Mouse (Mus musculus) CH12.LX (cell line): ENCODE measurements around the gene Fgfr1op. TPM values are rescaled to one million over a fixed set of nuclear protein-coding genes. Genes with fewer than 3 reads are reported as not detected.
"Not testable (repeated sequence)": the region's sequence is repeated elsewhere in the genome, so short reads cannot be mapped to it uniquely, and the experiment has no call there.

Source experiments
- DNase-seq: peaks from one replicate; pipeline ENCODE4 v3.0.0-alpha.2; 2013; ENCODE audit errors: extremely low read depth
- H3K27ac ChIP-seq: 2 replicates; pipeline ENCODE4 v1.5.1; 2012; ENCODE audit warnings: low read depth, mild to moderate bottlenecking, control low read depth, moderate library complexity; ENCODE audit not compliant: insufficient read depth
- H3K27me3 ChIP-seq: replicated peaks from 2 replicates; pipeline ENCODE3; 2012; ENCODE audit warnings: inconsistent platforms
- H3K36me3 ChIP-seq, 2 experiments: replicated peaks in 1 of 2; 2 replicates each; pipeline versions ENCODE3 to v1.6.1; 2012; ENCODE audit warnings: inconsistent platforms in 1 of 2, low read length in 1 of 2, mild to moderate bottlenecking in 1 of 2, mixed read lengths in 1 of 2, moderate library complexity in 1 of 2; ENCODE audit not compliant: control insufficient read depth in 1 of 2, insufficient read depth in 1 of 2
- H3K4me1 ChIP-seq, 2 experiments: 2 replicates each; pipeline ENCODE4 v1.6.1; 2012; ENCODE audit warnings: inconsistent platforms in 1 of 2, moderate library complexity in 1 of 2; ENCODE audit not compliant: insufficient read depth in 2 of 2, control insufficient read depth in 1 of 2
- H3K4me2 ChIP-seq: 2 replicates; pipeline ENCODE4 v1.6.1; 2012; ENCODE audit warnings: low read depth, mild to moderate bottlenecking, control low read depth; ENCODE audit not compliant: poor library complexity, insufficient read depth, severe bottlenecking
- H3K4me3 ChIP-seq, 3 experiments: fragments of 150-350 bp in 1 of 3; sonication (generic) in 1 of 3; replicated peaks in 1 of 3; 2 replicates each; pipeline versions ENCODE3 to v1.5.1; 2011 to 2012; ENCODE audit warnings: low read depth in 2 of 3, low read length in 2 of 3, mild to moderate bottlenecking in 2 of 3, moderate library complexity in 2 of 3, control low read depth in 1 of 3, improper control_type of control experiment in 1 of 3, inconsistent platforms in 1 of 3, mixed read lengths in 1 of 3; ENCODE audit not compliant: poor library complexity in 1 of 3
- H3K79me2 ChIP-seq: replicated peaks from 2 replicates; pipeline ENCODE4 v1.6.1; 2012; ENCODE audit warnings: mild to moderate bottlenecking, moderate library complexity; ENCODE audit not compliant: control insufficient read depth, poor library complexity, insufficient read depth, severe bottlenecking; ENCODE audit errors: extremely low read depth
- H3K9ac ChIP-seq: 2 replicates; pipeline ENCODE4 v1.6.1; 2012; ENCODE audit warnings: low read depth, mild to moderate bottlenecking, control low read depth, moderate library complexity; ENCODE audit not compliant: insufficient read depth
- H3K9me3 ChIP-seq: replicated peaks from 2 replicates; pipeline ENCODE3; 2012; ENCODE audit warnings: low read length, inconsistent platforms, mixed read lengths
- POLR2A ChIP-seq: IDR thresholded peaks from 2 replicates; pipeline ENCODE4 v1.6.1; 2011; ENCODE audit warnings: low read depth, mild to moderate bottlenecking, improper control_type of control experiment, low read length
- TCF12 ChIP-seq: IDR thresholded peaks from 2 replicates; pipeline ENCODE4 v1.6.1; 2014; ENCODE audit warnings: low read depth, mild to moderate bottlenecking, inconsistent platforms, low read length, improper control_type of control experiment
- dilution Hi-C: fragments of 300-500 bp; cut with MboI; formaldehyde crosslinking; loops from 2 replicates; pipeline ENCODE4 v1.14.3; 2020; ENCODE audit warnings: low sequenced_read_pairs; ENCODE audit not compliant: extremely low pct_unique_long_range_greater_than_20kb, extremely low pct_ligation_motif_present
- in situ Hi-C: fragments of 300-500 bp; cut with MboI; formaldehyde crosslinking; loops from 3 replicates; pipeline ENCODE4 v1.14.3; 2019; ENCODE audit warnings: low sequenced_read_pairs, low pct_ligation_motif_present, low pct_unique_long_range_greater_than_20kb, mixed read lengths
- polyA plus RNA-seq: library from polyadenylated mRNA; unstranded; fragments of >175 nt; gene quantifications from 2 replicates; pipeline ENCODE4 v1.2.1, GENCODE M21; 2012; ENCODE audit warnings: low read depth; ENCODE audit not compliant: insufficient read length
- total RNA-seq, 2 experiments: library from RNA; depleted of rRNA; stranded (reverse); fragments of 300-350 nt in 1 of 2; fragments of >200 nt in 1 of 2; gene quantifications; 2 replicates each; pipeline ENCODE4 v1.2.3; 2012 to 2014

The Fgfr1op gene
- total and polyA plus RNA-seq, 3 experiments, result 29.8 to 56.3 (median 46.9) TPM

DNA sequence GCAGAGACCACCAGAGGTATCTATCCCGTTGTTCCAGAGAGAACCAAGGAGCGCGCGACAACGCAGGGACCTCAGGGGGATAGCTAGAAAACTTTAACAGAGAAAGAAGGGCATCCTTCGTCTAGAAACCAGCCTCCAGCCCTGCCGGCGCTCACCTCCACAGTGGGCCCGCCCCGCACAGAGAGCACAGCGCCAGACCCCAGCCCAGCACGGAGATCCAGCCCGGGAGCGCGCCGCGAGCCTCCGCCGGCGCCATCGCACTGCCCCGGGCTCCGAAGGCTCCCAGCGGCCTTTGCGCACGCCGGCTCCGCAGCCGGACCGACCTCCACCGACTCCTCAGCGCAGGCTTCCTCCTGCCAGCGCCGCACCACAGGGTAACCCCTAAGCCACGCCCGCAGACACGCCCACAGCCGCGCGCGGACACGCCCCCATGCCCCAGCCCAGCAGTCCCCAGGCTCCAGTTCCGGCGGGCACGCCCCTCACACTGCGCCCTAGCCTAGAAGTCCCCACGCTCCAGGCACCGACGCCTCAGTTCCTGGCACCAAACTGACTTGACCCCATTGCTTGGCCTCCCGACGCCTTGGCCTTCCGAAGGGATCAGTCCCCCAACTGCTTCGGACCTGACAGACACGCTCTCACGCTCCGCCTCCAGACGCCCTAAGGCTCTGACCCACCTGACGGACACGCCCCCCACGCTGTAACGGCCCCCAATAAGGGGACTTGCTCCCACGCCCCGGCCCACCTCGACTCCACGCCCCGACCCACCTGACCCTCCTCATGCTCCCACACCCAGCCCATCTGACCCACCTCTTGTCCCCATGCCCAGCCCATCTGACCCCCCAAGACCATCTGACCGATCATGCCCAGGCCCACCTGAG, 17.6 kb upstream of the Fgfr1op start, which contains the start of the genes Gm49673 and Rnaset2a:
Gene Gm49673 (minus strand): TSS at position 350 of the 878 bp plus-strand sequence.
Gene Rnaset2a (minus strand): TSS at position 659 of the 878 bp plus-strand sequence.
- H3K27me3 ChIP-seq, H3K27ac ChIP-seq, in situ Hi-C loops, H3K36me3 ChIP-seq, H3K4me1 ChIP-seq, dilution Hi-C loops, H3K79me2 ChIP-seq, DNase-seq, H3K9me3 ChIP-seq: not testable (repeated sequence)
- TF ChIP-seq TCF12, result peak; percentile 23; the same call in 1 of the 2 replicates
- peak; percentile 55; the same call in 1 of the 2 replicates for TF ChIP-seq POLR2A
- Histone ChIP-seq H3K9ac (peak within 1 kb of the TSS; percentile 96), H3K4me2 (peak within 1 kb of the TSS; percentile 82), H3K4me3 (peak within 1 kb of the TSS; percentile 32 to 87 (median 64))

DNA sequence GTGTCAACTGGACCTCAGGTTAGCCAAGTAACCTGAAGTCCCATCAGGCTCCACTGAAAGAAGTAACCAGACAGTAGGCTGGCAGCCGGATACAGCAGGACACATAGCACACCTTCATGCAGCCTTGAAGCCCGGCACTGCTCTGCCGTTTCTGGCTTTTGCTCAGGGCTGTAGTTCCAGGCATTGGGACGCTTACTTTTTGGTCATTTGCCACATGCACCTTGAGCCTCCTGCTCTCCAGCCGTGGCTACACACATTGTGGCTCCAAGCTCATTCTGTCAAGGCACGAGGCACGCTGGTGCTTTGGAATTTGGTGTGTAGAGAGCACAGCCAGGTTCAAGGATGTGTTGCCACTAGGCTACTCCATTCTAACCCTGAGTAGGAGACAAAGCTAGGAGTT, 10.3 kb upstream of the Fgfr1op start:
- dilution Hi-C loops, H3K27me3 ChIP-seq, H3K4me1 ChIP-seq, H3K36me3 ChIP-seq, H3K4me3 ChIP-seq, H3K79me2 ChIP-seq, H3K9ac ChIP-seq, DNase-seq, H3K9me3 ChIP-seq, H3K27ac ChIP-seq, in situ Hi-C loops: not testable (repeated sequence)
- H3K4me2 ChIP-seq, result 0 out of 2 replicates have a peak overlapping the region, but pooled peaks have one; percentile 1

DNA sequence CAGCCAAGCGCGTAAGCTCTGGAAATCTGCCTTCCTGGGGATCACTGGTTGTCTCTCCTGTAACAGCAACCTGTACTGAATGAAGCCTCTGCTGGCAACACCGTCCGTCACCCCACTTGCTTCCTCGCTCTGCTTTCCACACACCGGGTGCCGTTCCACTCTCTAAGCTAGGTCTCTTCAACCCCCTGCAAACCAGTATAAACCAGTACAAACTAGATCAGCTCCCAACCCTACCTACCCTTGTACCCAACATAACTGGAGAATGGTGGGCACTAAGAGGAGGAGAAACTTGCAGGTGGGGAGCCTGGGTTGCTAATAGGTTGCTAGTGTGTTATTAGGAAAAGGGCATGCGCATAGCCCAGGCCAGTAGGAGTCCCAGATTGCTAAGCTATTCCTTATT, 9.3 kb upstream of the Fgfr1op start:
- H3K27ac ChIP-seq, in situ Hi-C loops, DNase-seq, H3K4me2 ChIP-seq, H3K9ac ChIP-seq, dilution Hi-C loops, H3K4me3 ChIP-seq, H3K79me2 ChIP-seq, H3K4me1 ChIP-seq, H3K36me3 ChIP-seq, H3K27me3 ChIP-seq, H3K9me3 ChIP-seq: not testable (repeated sequence)

GRCm38 (mm10) chr17:8158627-8159026, 6.7 kb upstream of the Fgfr1op start:
- H3K9me3 ChIP-seq, H3K9ac ChIP-seq, H3K36me3 ChIP-seq, H3K4me3 ChIP-seq, DNase-seq, H3K4me1 ChIP-seq, H3K4me2 ChIP-seq, H3K79me2 ChIP-seq, dilution Hi-C loops, H3K27me3 ChIP-seq, in situ Hi-C loops, H3K27ac ChIP-seq: not testable (repeated sequence)
